Mouse (Mus musculus) embryonic facial prominence, embryonic 10.5 days (tissue): ENCODE data around the gene Strn3. TPM values are rescaled to one million over a fixed set of nuclear protein-coding genes. Genes with fewer than 3 reads are reported as not detected.
"Not testable (repeated sequence)": the region's sequence is repeated elsewhere in the genome, so short reads cannot be mapped to it uniquely, and the experiment has no call there.

Experiments used
- DNase-seq: peaks from one replicate; pipeline ENCODE4 v3.0.0-alpha.2; 2017; ENCODE audit warnings: low spot score
- H3K27ac ChIP-seq: fragments of 300-500 bp; sonication (generic); replicated peaks from 2 replicates; pipeline ENCODE4 v1.5.1; 2016; ENCODE audit warnings: mild to moderate bottlenecking
- H3K27me3 ChIP-seq: fragments of 300-500 bp; sonication (generic); replicated peaks from 2 replicates; pipeline ENCODE4 v1.6.1; 2016; ENCODE audit warnings: low read depth, mild to moderate bottlenecking; ENCODE audit not compliant: poor library complexity, severe bottlenecking
- H3K36me3 ChIP-seq: fragments of 300-500 bp; sonication (generic); replicated peaks from 2 replicates; pipeline ENCODE4 v1.6.1; 2016; ENCODE audit warnings: mild to moderate bottlenecking, moderate library complexity
- H3K4me1 ChIP-seq: fragments of 300-500 bp; sonication (generic); 2 replicates; pipeline ENCODE4 v1.6.1; 2016
- H3K4me3 ChIP-seq: fragments of 300-500 bp; sonication (generic); 2 replicates; pipeline ENCODE4 v1.5.1; 2016; ENCODE audit warnings: mild to moderate bottlenecking, moderate library complexity
- H3K9me3 ChIP-seq: fragments of 300-500 bp; sonication (generic); 2 replicates; pipeline ENCODE4 v1.6.1; 2016; ENCODE audit warnings: mild to moderate bottlenecking
- WGBS: fragments of 180-500 bp; shearing (Covaris S2); methylation state at CpG from one replicate; pipeline ENCODE4 v1.1.7; 2016; 5-methylcytosine and 5-hydroxymethylcytosine counted together
- polyA plus RNA-seq: library from polyadenylated mRNA; unstranded; fragments of >200 nt; fragmentation: Nextera tagmentation; extraction: Ambion mirVana; gene quantifications from 2 replicates; pipeline ENCODE4 v1.2.1, GENCODE M21; 2016

Gene Strn3
- polyA plus RNA-seq, 1 experiment from 2014 or later: 41.3 TPM

- under 1% methylated on average over 21 of the region's 21 CpGs for WGBS
- Histone ChIP-seq H3K27ac (peak overlapping the region; percentile 31; the same call in 1 of the 2 replicates), H3K4me3 (peak overlapping the region; percentile 65), H3K36me3 (no peaks in the 10 kb centered on the region), H3K9me3 (no peaks in the 10 kb centered on the region), H3K27me3 (peaks cover 61% of the 10 kb centered on the region), H3K4me1 (peaks cover 15% of the 10 kb centered on the region)
- no peak for DNase-seq
Observed at GRCm38 (mm10) chr12:51592888-51593228, 98.8 kb downstream of the Strn3 start.

DNA sequence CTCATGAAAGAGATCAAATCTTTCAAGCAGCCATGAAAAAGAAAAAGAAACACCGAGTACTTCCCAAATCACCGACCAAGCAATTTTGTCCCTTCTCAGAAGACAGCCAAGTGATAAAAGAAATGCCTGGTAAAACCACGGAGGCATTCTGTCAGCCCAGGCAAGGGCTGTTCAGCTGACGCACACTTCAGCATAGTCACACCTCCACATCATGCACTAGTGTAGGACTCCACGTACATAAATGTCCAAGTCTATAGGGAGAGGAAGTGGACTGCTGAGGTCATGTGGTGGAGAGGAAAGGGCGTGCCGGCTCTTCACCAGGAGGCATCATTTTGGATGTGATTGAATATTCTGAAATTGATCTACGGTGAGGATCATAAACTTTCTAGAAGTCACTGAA, 99.8 kb downstream of the Strn3 start:
- Histone ChIP-seq H3K4me1 (peaks cover 15% of the 10 kb centered on the region), H3K36me3 (no peaks in the 10 kb centered on the region), H3K9me3 (no peaks in the 10 kb centered on the region), H3K4me3 (no peak overlapping the region), H3K27ac (no peak overlapping the region), H3K27me3 (peaks cover 61% of the 10 kb centered on the region)
- no peak for DNase-seq
- 74% methylated on average over 8 of the region's 8 CpGs for WGBS

DNA sequence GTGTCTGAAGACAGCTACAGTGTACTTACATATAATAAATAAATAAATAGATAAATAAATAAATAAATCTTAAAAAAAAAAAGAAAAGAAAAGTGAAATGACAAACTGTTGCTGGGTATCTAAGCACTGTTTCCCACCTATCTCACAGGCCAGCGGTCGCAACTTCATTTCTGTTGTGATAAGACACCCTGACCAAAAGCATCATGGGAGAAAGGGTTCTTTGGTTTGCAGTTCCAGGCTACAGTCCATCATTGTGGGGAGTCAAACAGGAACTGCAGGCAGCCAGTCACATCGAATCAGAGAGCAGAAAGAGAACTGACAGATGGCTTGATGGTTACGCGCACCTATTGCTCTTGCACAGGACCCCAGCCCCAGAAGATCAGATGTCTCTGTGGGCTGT, 102.4 kb downstream of the Strn3 start:
- WGBS: 87% methylated on average over 5 of the region's 5 CpGs
- Histone ChIP-seq H3K36me3 (no peaks in the 10 kb centered on the region), H3K4me1 (peaks cover 15% of the 10 kb centered on the region)

DNA sequence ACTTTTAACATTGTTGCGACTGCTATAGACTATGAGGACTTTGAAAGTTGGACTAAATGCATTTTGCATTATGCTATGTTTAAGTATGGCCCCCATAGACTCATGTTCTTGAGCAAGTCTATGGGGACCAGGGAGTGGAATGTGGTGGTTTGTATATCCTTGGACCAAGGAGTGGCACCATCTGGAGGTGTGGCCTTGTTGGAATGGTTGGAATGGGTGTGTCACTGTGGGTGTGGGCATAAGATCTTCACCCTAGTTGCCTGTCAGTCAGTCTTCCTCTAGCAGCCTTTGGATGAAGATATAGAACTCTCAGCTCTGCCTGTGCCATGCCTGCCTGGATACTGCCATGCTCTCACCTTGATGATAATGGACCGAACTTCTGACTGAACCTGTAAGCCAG, 113.9 kb downstream of the Strn3 start:
- WGBS: 95% methylated on average over 2 of the region's 2 CpGs
- H3K36me3 ChIP-seq, H3K4me3 ChIP-seq, H3K4me1 ChIP-seq, H3K9me3 ChIP-seq, DNase-seq, H3K27ac ChIP-seq, H3K27me3 ChIP-seq: not testable (repeated sequence)

More for the DNA sequence above, 102.4 kb downstream of the Strn3 start:
- Histone ChIP-seq H3K27me3 (peaks cover 38% of the 10 kb centered on the region), H3K4me3 (no peak overlapping the region), H3K9me3 (no peaks in the 10 kb centered on the region), H3K27ac (no peak overlapping the region)
- no peak for DNase-seq

GRCm38 (mm10) chr12:51572651-51573050, 119.0 kb downstream of the Strn3 start:
- Histone ChIP-seq H3K27ac (no peak overlapping the region), H3K36me3 (no peaks in the 10 kb centered on the region), H3K27me3 (no peaks in the 10 kb centered on the region), H3K4me3 (no peak overlapping the region), H3K9me3 (no peaks in the 10 kb centered on the region), H3K4me1 (0 out of 2 replicates have a peak, but pooled peaks cover 4% of the 10 kb centered on the region)
- no peak for DNase-seq
- 83% methylated on average over 4 of the region's 4 CpGs for WGBS

DNA sequence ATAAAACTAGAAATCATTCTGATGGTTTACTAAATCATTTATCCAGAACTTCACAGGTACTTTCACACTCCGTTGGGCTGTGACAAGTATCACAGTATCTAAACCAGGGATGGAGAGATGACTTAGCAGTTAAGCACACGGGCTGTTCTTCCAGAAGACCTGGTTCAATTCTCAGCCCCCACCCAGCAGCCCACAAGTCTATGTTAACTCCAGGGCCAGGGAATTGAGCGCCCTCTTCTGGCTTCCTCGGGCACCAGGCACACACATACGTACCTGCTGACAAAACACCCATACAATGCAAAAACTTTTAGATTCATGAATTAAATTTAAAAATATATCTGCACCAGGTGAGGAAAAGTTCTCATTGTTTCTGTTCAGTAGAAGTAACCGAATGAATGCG, 121.8 kb downstream of the Strn3 start:
- Histone ChIP-seq H3K9me3 (peaks cover 13% of the 10 kb centered on the region), H3K27me3 (no peaks in the 10 kb centered on the region), H3K27ac (no peak overlapping the region), H3K36me3 (no peaks in the 10 kb centered on the region), H3K4me1 (0 out of 2 replicates have a peak, but pooled peaks cover 4% of the 10 kb centered on the region), H3K4me3 (no peak overlapping the region)
- 71% methylated on average over 7 of the region's 7 CpGs for WGBS
- DNase-seq: no peak

DNA sequence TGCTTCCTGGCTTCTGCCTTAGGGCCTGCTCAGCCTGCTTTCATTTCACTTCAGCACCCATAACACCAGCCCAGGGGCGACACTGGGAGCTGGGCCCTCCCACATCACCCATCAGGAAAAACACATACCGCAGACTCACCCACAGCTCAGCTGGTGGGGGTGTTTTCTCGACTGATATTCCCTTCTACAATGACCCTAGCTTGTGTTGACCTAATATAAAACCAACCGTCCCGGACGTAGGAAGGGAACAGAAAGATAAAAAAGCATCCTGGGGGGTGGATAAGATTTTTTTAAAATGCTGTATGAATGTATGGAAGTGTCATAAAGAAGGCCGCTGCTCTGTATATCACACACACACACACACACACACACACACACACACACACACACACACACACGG, 122.2 kb downstream of the Strn3 start:
- no peak overlapping the region for H3K27ac ChIP-seq
- H3K4me1 ChIP-seq: 0 out of 2 replicates have a peak, but pooled peaks cover 4% of the 10 kb centered on the region
- no peaks in the 10 kb centered on the region for H3K36me3 ChIP-seq
- peaks cover 14% of the 10 kb centered on the region for H3K9me3 ChIP-seq
- DNase-seq: no peak
- no peaks in the 10 kb centered on the region for H3K27me3 ChIP-seq
- no peak overlapping the region for H3K4me3 ChIP-seq
- 88% methylated on average over 8 of the region's 8 CpGs for WGBS

- Histone ChIP-seq H3K9me3 (peaks cover 14% of the 10 kb centered on the region), H3K36me3 (no peaks in the 10 kb centered on the region), H3K4me3 (no peak overlapping the region), H3K27ac (no peak overlapping the region), H3K27me3 (no peaks in the 10 kb centered on the region), H3K4me1 (0 out of 2 replicates have a peak, but pooled peaks cover 4% of the 10 kb centered on the region)
- no peak for DNase-seq
- 82% methylated on average over 7 of the region's 7 CpGs for WGBS
Observed at GRCm38 (mm10) chr12:51567225-51567624, 124.5 kb downstream of the Strn3 start.

- Histone ChIP-seq H3K36me3 (no peaks in the 10 kb centered on the region), H3K9me3 (peaks cover 14% of the 10 kb centered on the region), H3K27ac (no peak overlapping the region), H3K4me1 (no peaks in the 10 kb centered on the region), H3K27me3 (no peaks in the 10 kb centered on the region), H3K4me3 (no peak overlapping the region)
- DNase-seq: no peak
- 88% methylated on average over 9 of the region's 9 CpGs for WGBS
Observed at GRCm38 (mm10) chr12:51561416-51561815, 130.3 kb downstream of the Strn3 start.

Other genes with a start within 250 kb of the Strn3 start
- gene Coch, start 98.6 kb downstream of the Strn3 start, polyA plus RNA-seq: 1.9 and 2.2 TPM in 2 replicates
- gene Ap4s1, start 864 bp downstream of the Strn3 start, polyA plus RNA-seq: 35.3 and 35.8 TPM in 2 replicates
- gene Hectd1, start 137.6 kb upstream of the Strn3 start, polyA plus RNA-seq: 34.1 and 35.1 TPM in 2 replicates